Mouse (Mus musculus): Measurements from ENCODE around the gene CN725425. TPM values are rescaled to one million over a fixed set of nuclear protein-coding genes. Genes with fewer than 3 reads are reported as not detected.
A peak's percentile ranks its signal among the peaks of the same experiment; 100 is the strongest.

CN725425 gene
- total RNA-seq (2015; ENCODE audit: low replicate concordance) (not detected in 2 replicates), total RNA-seq (2017; ENCODE audit: low replicate concordance) (not detected in 2 replicates)

- no peak for ATAC-seq (replicated peaks; ENCODE audit: low FRiP score, poor library complexity, severe bottlenecking)
Measured at GRCm38 (mm10) chr15:91199256-91199905, at the start of gene CN725425. CN725425 (plus strand) TSS chr15:91199494.

GRCm38 (mm10) chr15:91152592-91152991 lies 46.7 kb upstream of the CN725425 start:
- no peak for ATAC-seq (replicated peaks; ENCODE audit: low FRiP score, poor library complexity, severe bottlenecking)

DNA sequence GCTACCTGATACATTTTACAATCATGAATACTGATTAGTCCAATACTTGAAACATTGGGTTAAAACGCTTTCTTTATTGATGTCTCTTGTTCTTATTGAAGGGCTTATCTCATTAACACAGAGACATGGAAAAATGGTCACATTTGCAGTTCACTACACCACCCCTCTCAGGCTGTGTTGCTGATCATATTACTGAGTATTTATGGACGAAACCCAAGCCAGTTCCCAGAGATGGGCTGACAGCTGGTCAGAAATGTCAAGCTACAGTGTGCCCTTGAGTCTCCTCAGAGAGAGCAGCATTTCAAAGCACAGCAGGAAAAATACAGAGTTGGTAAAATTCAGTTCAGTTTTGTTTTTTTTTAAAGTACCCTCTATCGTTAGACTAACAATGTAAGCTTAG lies 46.0 kb upstream of the CN725425 start:
- ATAC-seq (replicated peaks; ENCODE audit: low FRiP score, poor library complexity, severe bottlenecking): no peak

GRCm38 (mm10) chr15:91161153-91161552 lies 38.1 kb upstream of the CN725425 start:
- no peak for ATAC-seq (replicated peaks; ENCODE audit: low FRiP score, poor library complexity, severe bottlenecking)

GRCm38 (mm10) chr15:91163454-91163853 lies 35.8 kb upstream of the CN725425 start:
- no peak for ATAC-seq (replicated peaks; ENCODE audit: low FRiP score, poor library complexity, severe bottlenecking)

DNA sequence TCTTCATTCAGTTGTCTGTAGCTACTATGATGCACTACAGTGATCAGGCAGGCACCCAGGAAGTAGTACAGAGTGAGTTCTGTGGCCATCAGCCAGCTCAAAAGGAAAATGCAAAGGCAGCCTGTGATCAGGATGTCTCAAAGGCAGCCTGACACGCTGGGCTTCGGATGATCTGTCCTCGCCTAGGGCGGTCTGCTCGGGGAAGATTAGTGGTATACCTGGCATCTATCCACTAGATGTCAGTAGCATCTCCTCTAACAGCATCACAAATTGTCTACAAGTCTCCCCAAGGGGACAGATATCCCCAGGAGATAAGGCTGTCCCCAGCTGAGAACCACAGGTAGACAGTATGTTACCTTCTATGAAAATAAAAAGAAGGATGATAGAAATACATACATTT lies 34.3 kb upstream of the CN725425 start:
- ATAC-seq (replicated peaks; ENCODE audit: low FRiP score, poor library complexity, severe bottlenecking): no peak

- no peak for ATAC-seq (replicated peaks; ENCODE audit: low FRiP score, poor library complexity, severe bottlenecking)
Measured at GRCm38 (mm10) chr15:91167850-91168562, 31.3 kb upstream of the CN725425 start.

DNA sequence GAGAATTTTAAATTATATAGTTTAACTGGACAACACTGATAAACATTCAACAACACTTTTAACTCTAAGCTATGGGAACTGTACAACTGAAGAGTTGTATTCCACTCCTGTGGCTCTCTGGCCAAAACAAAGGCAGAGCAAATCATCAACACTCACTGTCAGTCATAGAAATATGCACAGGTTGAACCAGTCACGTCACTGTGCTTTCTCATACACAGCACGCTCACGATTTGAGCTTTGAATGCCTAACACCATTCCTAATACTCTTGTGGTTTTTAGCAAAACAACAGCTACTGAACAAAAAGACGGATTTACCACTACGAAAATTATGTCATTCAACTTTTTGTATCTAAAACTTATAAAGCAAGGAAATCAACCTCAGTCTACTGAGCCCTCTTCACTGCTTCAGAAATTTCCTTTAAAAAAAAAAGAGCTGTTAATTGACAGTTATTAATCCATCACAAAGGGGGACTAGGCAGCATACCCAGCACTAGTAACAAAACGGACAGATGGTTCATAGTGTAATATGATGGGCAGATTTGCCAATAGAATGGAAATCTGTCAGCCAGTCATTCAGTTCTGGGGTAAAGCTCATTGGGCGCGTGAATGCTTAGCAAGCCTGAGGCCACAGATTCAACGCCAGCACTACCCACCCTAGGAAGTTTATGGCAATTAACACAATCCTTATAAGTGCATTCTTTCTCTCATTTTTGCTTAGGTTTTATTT lies 28.5 kb upstream of the CN725425 start:
- ATAC-seq (replicated peaks; ENCODE audit: low FRiP score, poor library complexity, severe bottlenecking): no peak

DNA sequence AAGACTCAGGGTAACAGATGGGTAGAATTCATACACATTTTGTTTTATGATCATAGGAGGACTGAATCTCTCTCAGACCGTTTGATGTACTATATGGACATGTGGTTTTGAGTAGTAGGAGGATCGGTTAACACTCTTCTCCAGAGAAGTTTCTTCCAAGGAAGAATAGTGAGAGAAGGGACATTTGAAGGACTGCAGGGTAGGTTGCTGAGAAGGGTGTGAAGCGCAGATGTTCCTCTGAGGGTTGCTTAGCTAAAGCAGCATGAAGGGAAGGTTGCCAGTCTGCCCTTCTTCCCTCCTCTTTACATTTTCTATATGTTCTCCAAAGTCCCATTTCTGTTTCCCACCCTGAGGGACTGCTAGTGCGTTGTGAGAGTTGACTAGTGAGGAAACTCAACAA lies 28.0 kb upstream of the CN725425 start:
- no peak for ATAC-seq (replicated peaks; ENCODE audit: low FRiP score, poor library complexity, severe bottlenecking)

DNA sequence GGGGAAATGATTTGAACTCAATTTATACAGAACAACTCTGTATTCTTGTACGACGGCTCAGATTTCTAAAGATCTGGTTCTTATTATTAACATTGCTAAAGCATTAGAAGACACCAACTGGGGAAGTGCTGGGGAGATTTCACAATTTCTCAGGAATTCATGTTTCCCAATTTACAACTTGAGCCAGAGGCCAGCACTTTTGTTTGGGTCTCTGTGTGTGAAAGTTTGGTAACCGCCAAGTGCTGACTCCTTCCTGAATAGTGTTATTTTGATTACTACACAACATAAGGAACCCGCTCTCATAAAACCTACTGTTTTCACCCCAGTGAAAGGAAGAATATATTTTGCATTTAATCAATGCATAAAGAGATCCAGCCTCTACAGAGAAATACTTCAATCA lies 27.1 kb upstream of the CN725425 start:
- ATAC-seq (replicated peaks; ENCODE audit: low FRiP score, poor library complexity, severe bottlenecking): no peak

DNA sequence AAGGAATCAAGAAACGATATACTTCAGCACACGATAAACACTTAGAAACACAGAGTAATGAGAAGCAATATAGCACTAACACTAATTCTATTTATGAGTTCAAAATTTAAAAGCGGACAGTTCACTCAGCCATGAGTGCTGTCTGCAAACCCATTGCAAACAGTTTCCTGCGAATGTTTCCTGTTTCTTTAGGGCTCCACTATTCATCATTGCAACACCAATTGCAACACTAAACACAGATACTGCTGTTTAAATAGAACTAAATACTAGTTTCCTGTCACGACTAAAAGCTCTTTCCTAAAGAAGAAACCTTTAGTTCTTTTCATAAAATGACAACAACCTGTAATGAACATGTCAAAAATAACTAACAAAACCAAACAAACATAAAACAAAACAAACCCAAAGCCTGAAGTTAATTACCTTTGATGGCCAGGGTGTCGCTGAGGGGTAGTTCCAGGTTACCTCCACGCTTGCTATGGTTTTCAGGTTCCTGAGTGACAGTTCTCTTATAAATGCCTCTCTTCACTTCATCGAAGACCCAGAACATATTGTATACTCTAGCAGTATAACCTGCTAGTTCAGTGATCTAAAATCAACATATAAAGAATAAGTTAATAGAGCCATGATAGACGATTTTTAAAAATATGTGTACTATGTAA lies 20.5 kb upstream of the CN725425 start:
- no peak for ATAC-seq (replicated peaks; ENCODE audit: low FRiP score, poor library complexity, severe bottlenecking)

DNA sequence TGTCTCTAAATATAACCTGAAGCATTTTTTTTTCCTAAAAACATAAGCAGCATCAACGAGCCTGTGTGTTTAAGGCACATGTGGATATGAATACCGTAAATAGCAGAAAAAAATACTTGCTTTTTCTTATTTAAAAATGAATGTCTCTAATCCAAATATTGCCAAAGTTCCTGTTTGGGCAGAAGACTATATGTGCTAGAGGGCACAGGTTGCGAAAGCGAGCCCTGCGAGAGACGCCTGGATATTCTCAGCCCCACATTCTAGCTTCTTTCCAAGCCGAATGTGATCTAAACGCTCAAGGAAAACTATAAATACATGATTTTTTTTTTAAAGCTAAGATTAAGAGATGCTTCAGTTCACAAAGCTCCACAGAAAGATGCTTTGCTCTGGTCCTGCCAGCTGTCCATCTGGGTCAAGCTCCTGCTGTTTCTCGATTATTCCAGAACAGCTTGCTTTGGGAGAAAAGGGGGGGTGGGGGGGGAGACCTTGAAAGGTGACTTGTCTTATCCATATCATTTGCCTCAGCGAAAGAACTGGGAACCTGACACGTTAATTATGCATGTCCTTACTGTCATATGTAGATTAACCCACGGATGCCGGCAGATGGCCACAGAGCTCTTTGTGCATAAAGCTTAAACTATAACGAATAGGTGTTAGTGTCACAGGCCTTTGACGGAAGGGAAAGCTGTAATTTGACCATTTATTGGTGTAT lies 19.2 kb upstream of the CN725425 start:
- no peak for ATAC-seq (replicated peaks; ENCODE audit: low FRiP score, poor library complexity, severe bottlenecking)

GRCm38 (mm10) chr15:91186358-91186757 lies 12.9 kb upstream of the CN725425 start:
- no peak for ATAC-seq (replicated peaks; ENCODE audit: low FRiP score, poor library complexity, severe bottlenecking)

DNA sequence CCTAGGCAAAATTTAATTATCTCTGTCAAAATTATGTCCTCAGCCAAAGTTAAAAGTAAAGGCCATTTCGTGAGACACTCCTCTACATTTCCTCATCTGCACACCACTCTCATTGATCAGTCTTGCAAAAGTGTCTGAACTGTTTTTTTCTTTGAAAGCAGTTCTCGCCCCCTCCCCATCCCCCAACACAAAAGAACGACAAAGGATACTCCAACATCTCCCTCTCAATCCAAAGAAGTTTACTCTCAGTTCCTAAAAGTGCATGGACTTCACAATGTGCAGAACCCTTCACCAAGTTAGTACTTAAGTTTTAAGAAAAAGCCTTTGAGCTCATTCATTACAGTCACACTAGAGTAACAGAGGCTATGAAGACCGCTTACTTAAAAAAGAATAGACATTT lies 9.3 kb upstream of the CN725425 start:
- ATAC-seq (replicated peaks; ENCODE audit: low FRiP score, poor library complexity, severe bottlenecking): no peak

GRCm38 (mm10) chr15:91190519-91191207 lies 8.6 kb upstream of the CN725425 start:
- no peak for ATAC-seq (replicated peaks; ENCODE audit: low FRiP score, poor library complexity, severe bottlenecking)

DNA sequence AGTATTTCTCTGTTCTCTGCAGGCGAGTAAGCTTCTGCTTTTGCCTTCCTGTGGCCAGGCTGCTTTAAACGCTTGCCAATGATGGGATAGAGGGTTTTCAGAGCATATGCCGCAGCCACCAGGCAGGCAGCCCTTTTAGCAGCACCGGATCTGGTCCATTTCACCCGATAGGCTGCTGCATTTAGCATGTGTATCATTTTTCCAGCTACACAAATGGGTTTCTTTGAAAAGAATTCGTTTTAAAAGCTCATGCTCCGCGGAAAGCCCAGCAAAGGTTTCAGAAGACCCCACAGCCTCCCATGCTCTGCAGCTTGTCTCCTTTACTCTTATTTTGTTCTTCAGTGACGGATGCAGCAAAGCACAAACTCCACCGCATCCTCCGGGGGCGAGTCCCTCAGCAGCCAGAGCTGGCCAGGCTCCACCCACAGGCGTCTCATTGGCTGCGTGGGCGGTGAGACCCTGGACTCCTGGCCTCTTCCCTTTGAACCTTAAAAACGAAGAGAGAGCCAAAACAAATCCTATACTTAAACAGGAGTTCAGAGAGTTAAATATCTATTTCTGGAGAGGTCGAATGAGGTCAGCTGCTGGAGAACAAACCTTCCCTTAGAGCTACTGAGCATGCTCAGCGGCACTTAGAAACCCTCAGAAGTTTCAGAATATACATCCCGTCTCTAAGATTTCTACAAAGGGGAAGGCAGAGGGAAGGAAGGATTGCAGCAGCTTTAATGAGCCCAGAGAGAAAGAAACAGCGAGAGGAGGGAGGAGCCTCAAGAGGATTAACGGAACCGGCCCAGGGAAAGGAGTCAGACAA lies 7.7 kb upstream of the CN725425 start, which contains the start of gene Abcd2:
TSS of gene Abcd2 (minus strand) at position 388 of the 811 bp plus-strand sequence.
- peak; percentile 89 for ATAC-seq (replicated peaks; ENCODE audit: low FRiP score, poor library complexity, severe bottlenecking)

- ATAC-seq (replicated peaks; ENCODE audit: low FRiP score, poor library complexity, severe bottlenecking): no peak
Measured at GRCm38 (mm10) chr15:91192223-91192598, 7.1 kb upstream of the CN725425 start.

GRCm38 (mm10) chr15:91200833-91201232 lies 1.5 kb downstream of the CN725425 start:
- ATAC-seq (replicated peaks; ENCODE audit: low FRiP score, poor library complexity, severe bottlenecking): no peak

Data from erythroid progenitor cell, adult 5-6 weeks (primary cell).